Mouse (Mus musculus) ES-Bruce4 (cell line): Measurements from ENCODE around the gene H2-Q7. TPM values are rescaled to one million over a fixed set of nuclear protein-coding genes. Genes with fewer than 3 reads are reported as not detected.
A peak's percentile ranks its signal among the peaks of the same experiment; 100 is the strongest.
"Not testable (repeated sequence)": the region's sequence is repeated elsewhere in the genome, so short reads cannot be mapped to it uniquely, and the experiment has no call there.

Experiments
- H3K27ac ChIP-seq: 2 replicates; pipeline ENCODE4 v1.5.1; 2012; ENCODE audit warnings: low read length, inconsistent platforms; ENCODE audit not compliant: insufficient read depth
- H3K27me3 ChIP-seq: 2 replicates; pipeline ENCODE4 v1.6.1; 2012; ENCODE audit warnings: mild to moderate bottlenecking, low read length, inconsistent platforms; ENCODE audit not compliant: control insufficient read depth, poor library complexity, insufficient read depth, severe bottlenecking
- H3K36me3 ChIP-seq: 2 replicates; pipeline ENCODE4 v1.6.1; 2012; ENCODE audit warnings: inconsistent platforms, mild to moderate bottlenecking, low read length, moderate library complexity; ENCODE audit not compliant: control insufficient read depth, poor library complexity, insufficient read depth, severe bottlenecking
- H3K4me1 ChIP-seq: one replicate; pipeline ENCODE4 v1.8.1; 2011; ENCODE audit warnings: low read length; ENCODE audit not compliant: control insufficient read depth, insufficient read depth
- H3K4me3 ChIP-seq: 2 replicates; pipeline ENCODE4 v1.5.1; 2011; ENCODE audit warnings: low read depth, mild to moderate bottlenecking, low read length
- H3K9ac ChIP-seq: 2 replicates; pipeline ENCODE4 v1.6.1; 2012; ENCODE audit warnings: low read depth, mild to moderate bottlenecking, inconsistent platforms; ENCODE audit not compliant: poor library complexity, severe bottlenecking
- H3K9me3 ChIP-seq: replicated peaks from 2 replicates; pipeline ENCODE4 v1.6.1; 2012; ENCODE audit warnings: mild to moderate bottlenecking, low read length, inconsistent platforms; ENCODE audit not compliant: control insufficient read depth, poor library complexity, insufficient read depth, severe bottlenecking
- CTCF ChIP-seq: IDR thresholded peaks from one replicate; pipeline ENCODE4 v1.8.1; 2011; ENCODE audit warnings: low read depth, low read length
- EP300 ChIP-seq: IDR thresholded peaks from 2 replicates; pipeline ENCODE4 v1.6.1; 2011; ENCODE audit warnings: low read depth, low read length; ENCODE audit not compliant: insufficient read depth
- POLR2A ChIP-seq: IDR thresholded peaks from one replicate; pipeline ENCODE4 v1.8.1; 2011; ENCODE audit warnings: low read length; ENCODE audit not compliant: insufficient read depth
- polyA plus RNA-seq: library from polyadenylated mRNA; stranded (reverse); fragments of >200 nt; gene quantifications from 2 replicates; pipeline ENCODE4 v1.2.4, GENCODE M21; 2011; ENCODE audit warnings: low read depth; ENCODE audit not compliant: missing spikeins, insufficient read depth, insufficient read length

Gene H2-Q7
- polyA plus RNA-seq, 1 experiment = 4.9 TPM

GRCm38 (mm10) chr17:35418772-35419171 is 20.2 kb upstream of the H2-Q7 start:
- Histone ChIP-seq H3K27me3 (peaks cover 1% of the 10 kb centered on the region; the same call in 1 of the 2 replicates), H3K9me3 (no peaks in the 10 kb centered on the region), H3K27ac (no peak overlapping the region), H3K4me1 (no peaks in the 10 kb centered on the region), H3K36me3 (no peaks in the 10 kb centered on the region), H3K9ac (no peak overlapping the region), H3K4me3 (no peak overlapping the region)
- TF ChIP-seq CTCF = no peak
- no peak for TF ChIP-seq POLR2A
- no peak for TF ChIP-seq EP300

- not testable (repeated sequence) for H3K9me3 ChIP-seq, H3K9ac ChIP-seq, H3K36me3 ChIP-seq, H3K27ac ChIP-seq, H3K27me3 ChIP-seq, H3K4me3 ChIP-seq, H3K4me1 ChIP-seq
Measured at GRCm38 (mm10) chr17:35419564-35419963, 19.4 kb upstream of the H2-Q7 start.

- not testable (repeated sequence) for H3K9me3 ChIP-seq, H3K36me3 ChIP-seq, H3K27ac ChIP-seq, H3K4me1 ChIP-seq, H3K4me3 ChIP-seq, H3K27me3 ChIP-seq, H3K9ac ChIP-seq
- peak; percentile 59 for TF ChIP-seq CTCF
Measured at GRCm38 (mm10) chr17:35420206-35420810, 18.6 kb upstream of the H2-Q7 start.

- H3K27me3 ChIP-seq, H3K36me3 ChIP-seq, H3K4me3 ChIP-seq, H3K9ac ChIP-seq, H3K4me1 ChIP-seq, H3K9me3 ChIP-seq, H3K27ac ChIP-seq: not testable (repeated sequence)
Measured at GRCm38 (mm10) chr17:35421331-35421730, 17.6 kb upstream of the H2-Q7 start.

GRCm38 (mm10) chr17:35422360-35422759 is 16.6 kb upstream of the H2-Q7 start:
- not testable (repeated sequence) for H3K36me3 ChIP-seq, H3K9ac ChIP-seq, H3K9me3 ChIP-seq, H3K27ac ChIP-seq, H3K4me1 ChIP-seq, H3K4me3 ChIP-seq, H3K27me3 ChIP-seq

- H3K9ac ChIP-seq = not testable (repeated sequence)
Measured at GRCm38 (mm10) chr17:35423131-35423810, 15.7 kb upstream of the H2-Q7 start.

GRCm38 (mm10) chr17:35424106-35424505 is 14.8 kb upstream of the H2-Q7 start:
- H3K27me3 ChIP-seq, H3K4me3 ChIP-seq, H3K27ac ChIP-seq, H3K4me1 ChIP-seq, H3K9me3 ChIP-seq, H3K9ac ChIP-seq, H3K36me3 ChIP-seq: not testable (repeated sequence)

More at GRCm38 (mm10) chr17:35423131-35423810, 15.7 kb upstream of the H2-Q7 start:
- H3K4me1 ChIP-seq, H3K4me3 ChIP-seq, H3K27ac ChIP-seq, H3K27me3 ChIP-seq, H3K9me3 ChIP-seq, H3K36me3 ChIP-seq: not testable (repeated sequence)

GRCm38 (mm10) chr17:35424624-35425416 is 14.1 kb upstream of the H2-Q7 start, which contains the start of gene H2-Q6:
Gene H2-Q6, plus strand, starts transcription at chr17:35424850.
- not testable (repeated sequence) for H3K4me1 ChIP-seq, H3K27ac ChIP-seq, H3K27me3 ChIP-seq, H3K36me3 ChIP-seq, H3K9me3 ChIP-seq
- Histone ChIP-seq H3K4me3 (peak within 1 kb of the TSS; percentile 59), H3K9ac (peak within 1 kb of the TSS; percentile 38; the same call in 1 of the 2 replicates)
